Mouse (Mus musculus): ENCODE results near the gene Ifi47. TPM values are rescaled to one million over a fixed set of nuclear protein-coding genes. Genes with fewer than 3 reads are reported as not detected.

Ifi47 gene
- total and polyA plus RNA-seq, 2 experiments from 2014 or later = 1.4 to 3.3 TPM

DNA sequence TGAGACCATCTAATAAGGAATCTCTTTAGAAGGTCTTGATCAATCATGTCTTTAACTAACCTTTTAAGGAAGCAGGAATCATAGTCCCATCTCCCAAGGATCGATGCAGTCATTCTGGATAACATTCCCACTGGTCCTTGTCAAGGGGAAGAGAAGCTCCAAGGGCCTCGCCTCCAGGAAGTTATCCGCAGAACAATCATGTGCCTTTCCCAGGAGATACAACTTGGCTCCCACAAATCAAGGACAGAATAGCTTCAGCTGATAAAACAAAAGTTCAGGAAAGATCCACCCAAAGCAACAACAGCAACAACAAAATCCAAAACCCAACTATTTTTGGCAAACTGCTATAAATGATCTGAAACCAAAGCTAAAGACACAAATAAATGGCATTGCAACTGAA, 43.2 kb downstream of the Ifi47 start:
- ATAC-seq (ENCODE audit: low FRiP score) = no peak
- 77% methylated on average over 3 of the region's 3 CpGs for WGBS
- no peaks in the 10 kb centered on the region for H3K27me3 ChIP-seq (ENCODE audit: insufficient read depth, low read length)
- no peak overlapping the region for H3K4me3 ChIP-seq (ENCODE audit: low read depth, low read length)
- H3K9me3 ChIP-seq (ENCODE audit: low read length) = no peaks in the 10 kb centered on the region
- no peaks in the 10 kb centered on the region for H3K4me1 ChIP-seq (ENCODE audit: insufficient read depth, low read length)
- H3K4me2 ChIP-seq (ENCODE audit: low read depth, low read length, poor library complexity, severe bottlenecking) = no peak overlapping the region
- H3K27ac ChIP-seq (ENCODE audit: low read depth, low read length) = no peak overlapping the region
- no peak for DNase-seq (ENCODE audit: low spot score)
- no peak for TF ChIP-seq CTCF (IDR thresholded peaks at IDR 0.05)
- H3K36me3 ChIP-seq (ENCODE audit: insufficient read depth, low read length) = no peaks in the 10 kb centered on the region
- no peak overlapping the region for H3K9ac ChIP-seq (replicated peaks; ENCODE audit: low read length, poor library complexity, severe bottlenecking)

DNA sequence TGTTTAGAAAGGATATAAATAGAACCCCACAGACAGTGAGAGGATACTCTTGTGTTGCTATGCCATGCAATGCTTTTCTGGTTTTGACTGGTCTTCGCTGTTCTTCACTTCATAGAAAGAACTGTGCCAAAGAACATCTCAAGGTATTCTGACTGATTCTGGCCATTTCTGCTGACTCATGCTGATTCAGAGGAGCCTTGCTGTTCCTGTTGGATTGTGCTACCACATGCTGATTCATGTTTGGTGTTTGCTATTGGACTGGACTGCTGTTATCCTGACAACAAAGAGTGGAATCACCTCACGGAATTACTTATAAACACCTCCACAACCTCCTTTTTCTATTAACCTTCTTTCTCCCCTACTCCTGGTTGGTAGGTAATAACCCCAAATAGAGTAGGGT, 47.8 kb downstream of the Ifi47 start:
- DNase-seq (ENCODE audit: low spot score) (no peak), ATAC-seq (ENCODE audit: low FRiP score) (no peak)
- no peak overlapping the region for H3K4me2 ChIP-seq (ENCODE audit: low read depth, low read length, poor library complexity, severe bottlenecking)
- H3K9me3 ChIP-seq (ENCODE audit: low read length) = no peaks in the 10 kb centered on the region
- H3K27me3 ChIP-seq (ENCODE audit: insufficient read depth, low read length) = no peaks in the 10 kb centered on the region
- H3K27ac ChIP-seq (ENCODE audit: low read depth, low read length) = no peak overlapping the region
- H3K36me3 ChIP-seq (ENCODE audit: insufficient read depth, low read length) = no peaks in the 10 kb centered on the region
- 89% methylated on average over 2 of the region's 2 CpGs for WGBS
- TF ChIP-seq CTCF (IDR thresholded peaks at IDR 0.05) = no peak
- no peak overlapping the region for H3K9ac ChIP-seq (replicated peaks; ENCODE audit: low read length, poor library complexity, severe bottlenecking)
- H3K4me1 ChIP-seq (ENCODE audit: insufficient read depth, low read length) = no peaks in the 10 kb centered on the region
- H3K4me3 ChIP-seq (ENCODE audit: low read depth, low read length) = no peak overlapping the region

- WGBS = 92% methylated on average over 6 of the region's 6 CpGs
- Histone ChIP-seq H3K9me3 (ENCODE audit: low read length) (no peaks in the 10 kb centered on the region), H3K27me3 (ENCODE audit: insufficient read depth, low read length) (no peaks in the 10 kb centered on the region), H3K9ac (replicated peaks; ENCODE audit: low read length, poor library complexity, severe bottlenecking) (no peak within 1 kb of the TSS), H3K4me3 (ENCODE audit: low read depth, low read length) (no peak within 1 kb of the TSS), H3K36me3 (ENCODE audit: insufficient read depth, low read length) (no peaks in the 10 kb centered on the region), H3K4me1 (ENCODE audit: insufficient read depth, low read length) (no peaks in the 10 kb centered on the region), H3K4me2 (ENCODE audit: low read depth, low read length, poor library complexity, severe bottlenecking) (no peak within 1 kb of the TSS), H3K27ac (ENCODE audit: low read depth, low read length) (no peak within 1 kb of the TSS)
- DNase-seq (ENCODE audit: low spot score) (no peak), ATAC-seq (ENCODE audit: low FRiP score) (no peak)
- no peak for TF ChIP-seq CTCF (IDR thresholded peaks at IDR 0.05)
These were observed 65.6 kb downstream of the Ifi47 start, which contains the start of gene Olfr1395 for GRCm38 (mm10) chr11:49141974-49142373. TSS of gene Olfr1395 (plus strand) at chr11:49142274.

Other genes starting within 250 kb of the Ifi47 start
- gene Gm12184, start 249.9 kb upstream of the Ifi47 start, total RNA-seq (2014; rRNA removed) = 4.3 and 8.2 TPM in 2 replicates
- 2.4 and 3.0 TPM in 2 replicates for gene Gm12184, start 249.9 kb upstream of the Ifi47 start, polyA plus RNA-seq (2015; fragmentation: Nextera tagmentation; extraction: Ambion mirVana)
- 6.2 and 7.6 TPM in 2 replicates for gene Irgm1, start 204.9 kb upstream of the Ifi47 start, total RNA-seq (2014; rRNA removed)
- 4.9 and 5.8 TPM in 2 replicates for gene Irgm1, start 204.9 kb upstream of the Ifi47 start, polyA plus RNA-seq (2015; fragmentation: Nextera tagmentation; extraction: Ambion mirVana)
- gene Gm5431, start 174.4 kb upstream of the Ifi47 start, total RNA-seq (2014; rRNA removed) = 0.60 and 1.5 TPM in 2 replicates
- 0.12 and 0.27 TPM in 2 replicates for gene Gm5431, start 174.4 kb upstream of the Ifi47 start, polyA plus RNA-seq (2015; fragmentation: Nextera tagmentation; extraction: Ambion mirVana)
- 0.76 and 1.1 TPM in 2 replicates for gene Psme2b, start 130.4 kb upstream of the Ifi47 start, total RNA-seq (2014; rRNA removed)
- 1.8 and 2.1 TPM in 2 replicates for gene Psme2b, start 130.4 kb upstream of the Ifi47 start, polyA plus RNA-seq (2015; fragmentation: Nextera tagmentation; extraction: Ambion mirVana)
- gene Olfr56, start 97.7 kb upstream of the Ifi47 start, total RNA-seq (2014; rRNA removed) = 0.33 TPM in 1 of 2 replicates, not detected in the other
- not detected in 2 replicates for gene Olfr56, start 97.7 kb upstream of the Ifi47 start, polyA plus RNA-seq (2015; fragmentation: Nextera tagmentation; extraction: Ambion mirVana)
- 0.88 and 1.5 TPM in 2 replicates for gene 9930111J21Rik1, start 97.2 kb upstream of the Ifi47 start, total RNA-seq (2014; rRNA removed)
- 0.13 and 0.25 TPM in 2 replicates for gene 9930111J21Rik1, start 97.2 kb upstream of the Ifi47 start, polyA plus RNA-seq (2015; fragmentation: Nextera tagmentation; extraction: Ambion mirVana)
- 0.24 TPM in 1 of 2 replicates, not detected in the other for gene Gm12185, start 84.4 kb upstream of the Ifi47 start, total RNA-seq (2014; rRNA removed)
- gene Gm12185, start 84.4 kb upstream of the Ifi47 start, polyA plus RNA-seq (2015; fragmentation: Nextera tagmentation; extraction: Ambion mirVana) = not detected in 2 replicates
- gene Tgtp1, start 82.4 kb upstream of the Ifi47 start, total RNA-seq (2014; rRNA removed) = not detected in 2 replicates
- 0.15 TPM in 1 of 2 replicates, not detected in the other for gene Tgtp1, start 82.4 kb upstream of the Ifi47 start, polyA plus RNA-seq (2015; fragmentation: Nextera tagmentation; extraction: Ambion mirVana)
- 0.55 and 1.7 TPM in 2 replicates for gene 9930111J21Rik2, start 25.3 kb upstream of the Ifi47 start, total RNA-seq (2014; rRNA removed)
- 0.18 and 0.20 TPM in 2 replicates for gene 9930111J21Rik2, start 25.3 kb upstream of the Ifi47 start, polyA plus RNA-seq (2015; fragmentation: Nextera tagmentation; extraction: Ambion mirVana)
- not detected in 2 replicates for gene Tgtp2, start 12.4 kb upstream of the Ifi47 start, total RNA-seq (2014; rRNA removed)
- 0.15 and 0.19 TPM in 2 replicates for gene Tgtp2, start 12.4 kb upstream of the Ifi47 start, polyA plus RNA-seq (2015; fragmentation: Nextera tagmentation; extraction: Ambion mirVana)
- gene Olfr1396, start 38.3 kb downstream of the Ifi47 start, total RNA-seq (2014; rRNA removed) = not detected in 2 replicates
- gene Olfr1396, start 38.3 kb downstream of the Ifi47 start, polyA plus RNA-seq (2015; fragmentation: Nextera tagmentation; extraction: Ambion mirVana) = not detected in 2 replicates
- not detected in 2 replicates for gene Olfr1395, start 65.7 kb downstream of the Ifi47 start, total RNA-seq (2014; rRNA removed)
- gene Olfr1395, start 65.7 kb downstream of the Ifi47 start, polyA plus RNA-seq (2015; fragmentation: Nextera tagmentation; extraction: Ambion mirVana) = not detected in 2 replicates
- not detected in 2 replicates for gene Olfr1394, start 77.8 kb downstream of the Ifi47 start, total RNA-seq (2014; rRNA removed)
- not detected in 2 replicates for gene Olfr1394, start 77.8 kb downstream of the Ifi47 start, polyA plus RNA-seq (2015; fragmentation: Nextera tagmentation; extraction: Ambion mirVana)
- gene Btnl9, start 110.6 kb downstream of the Ifi47 start, total RNA-seq (2014; rRNA removed) = 0.19 TPM in 1 of 2 replicates, not detected in the other
- gene Btnl9, start 110.6 kb downstream of the Ifi47 start, polyA plus RNA-seq (2015; fragmentation: Nextera tagmentation; extraction: Ambion mirVana) = 0.26 and 0.80 TPM in 2 replicates
- 25.6 and 40.2 TPM in 2 replicates for gene Zfp62, start 126.7 kb downstream of the Ifi47 start, total RNA-seq (2014; rRNA removed)
- 26.0 and 26.6 TPM in 2 replicates for gene Zfp62, start 126.7 kb downstream of the Ifi47 start, polyA plus RNA-seq (2015; fragmentation: Nextera tagmentation; extraction: Ambion mirVana)
- 88.1 and 102 TPM in 2 replicates for gene Mgat1, start 167.6 kb downstream of the Ifi47 start, total RNA-seq (2014; rRNA removed)
- gene Mgat1, start 167.6 kb downstream of the Ifi47 start, polyA plus RNA-seq (2015; fragmentation: Nextera tagmentation; extraction: Ambion mirVana) = 33.9 and 35.4 TPM in 2 replicates
- gene Olfr1393, start 201.7 kb downstream of the Ifi47 start, total RNA-seq (2014; rRNA removed) = 0.19 and 1.4 TPM in 2 replicates
- 0.21 TPM in 1 of 2 replicates, not detected in the other for gene Olfr1393, start 201.7 kb downstream of the Ifi47 start, polyA plus RNA-seq (2015; fragmentation: Nextera tagmentation; extraction: Ambion mirVana)
- gene Olfr1392, start 208.7 kb downstream of the Ifi47 start, total RNA-seq (2014; rRNA removed) = 0.52 and 0.60 TPM in 2 replicates
- gene Olfr1392, start 208.7 kb downstream of the Ifi47 start, polyA plus RNA-seq (2015; fragmentation: Nextera tagmentation; extraction: Ambion mirVana) = 0.14 TPM in 1 of 2 replicates, not detected in the other
- gene Olfr10, start 228.2 kb downstream of the Ifi47 start, total RNA-seq (2014; rRNA removed) = 0.09 TPM in 1 of 2 replicates, not detected in the other
- not detected in 2 replicates for gene Olfr10, start 228.2 kb downstream of the Ifi47 start, polyA plus RNA-seq (2015; fragmentation: Nextera tagmentation; extraction: Ambion mirVana)
- gene Olfr1391, start 246.2 kb downstream of the Ifi47 start, total RNA-seq (2014; rRNA removed) = not detected in 2 replicates
- gene Olfr1391, start 246.2 kb downstream of the Ifi47 start, polyA plus RNA-seq (2015; fragmentation: Nextera tagmentation; extraction: Ambion mirVana) = not detected in 2 replicates

All from midbrain, postnatal 0 days (tissue).